In the genomic region with DNA sequence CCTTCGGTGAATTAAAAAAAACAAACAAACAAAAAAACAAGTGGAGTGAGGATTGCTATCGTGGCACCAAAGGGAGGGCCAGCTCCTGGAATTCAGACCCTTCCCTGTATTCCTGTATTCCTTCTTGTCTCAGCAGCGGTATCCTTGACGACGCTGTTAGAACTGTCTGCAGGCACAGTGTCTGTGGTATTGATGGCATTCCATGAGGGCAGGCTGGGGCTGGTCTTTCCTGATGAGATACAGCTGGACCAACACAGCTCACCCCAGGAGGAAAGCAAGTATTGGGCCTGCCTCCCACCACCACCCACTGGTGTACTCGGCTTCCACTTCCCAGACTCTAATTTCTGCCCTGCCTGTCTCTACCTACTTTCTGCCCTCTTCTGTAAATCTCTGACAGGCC, we compare ENCODE assay signal across 19 mouse cellular contexts. TPM values are rescaled to one million over a fixed set of nuclear protein-coding genes. Genes with fewer than 3 reads are reported as not detected.
DNase-seq lines count a peak whose midpoint lies in the region; ATAC-seq lines count a peak whose summit lies in the region.
"Had no signal": no experiment of that assay in that cellular context is flagged by ENCODE, and none has a peak within 500 bp of the region (broad histone marks: within the 10 kb centered on the region; RNA-seq: fewer than 3 reads in every experiment).

No protein-coding gene starts in this region.

- 60% methylated on average over 6 of the region's 6 CpGs for WGBS in heart, embryonic 13.5 days
- WGBS in neural tube, embryonic 11.5 days: 60% methylated on average over 6 of the region's 6 CpGs
- WGBS in embryonic facial prominence, embryonic 14.5 days: 49% methylated on average over 6 of the region's 6 CpGs

- no peak for DNase-seq in heart, adult 11 months
- peak; percentile 51 for DNase-seq in neural tube, embryonic 11.5 days (ENCODE audit: low spot score)
- DNase-seq in neural tube, embryonic 10.5 days (ENCODE audit: extremely low spot score, low spot score): no peak
- DNase-seq in embryonic facial prominence, embryonic 14.5 days (ENCODE audit: low spot score): peak; percentile 41
- no peak for DNase-seq in urinary bladder, postnatal 25 days (ENCODE audit: low spot score)
- no peak for DNase-seq in layer of hippocampus, adult 18-20 months (ENCODE audit: low spot score in 2 of 2)
- no peak for DNase-seq in ovary, postnatal 14 days (ENCODE audit: low spot score)
- DNase-seq: adrenal gland, postnatal 36 days; B cell, adult 2 months; cerebellum, adult 11-12 months; gastrocnemius, postnatal 25 days; heart, postnatal 36 days; kidney, adult 8-10 months; lung, adult 18-20 months; lung, postnatal 14 days; retina, postnatal 1 day had no signal

- H3K9ac ChIP-seq in heart, embryonic 13.5 days: peak overlapping the region; percentile 33; the same call in 1 of the 2 replicates
- H3K9ac ChIP-seq in neural tube, embryonic 11.5 days (ENCODE audit: low read length): no peak overlapping the region
- no peak overlapping the region for H3K9ac ChIP-seq in embryonic facial prominence, embryonic 14.5 days (ENCODE audit: low read depth, low read length)
- H3K9ac ChIP-seq: forebrain, embryonic 13.5 days; midbrain, embryonic 15.5 days had no signal

- 0 out of 2 replicates have a peak, but pooled peaks cover 2% of the 10 kb centered on the region for H3K36me3 ChIP-seq in heart, embryonic 13.5 days
- H3K36me3 ChIP-seq in neural tube, embryonic 11.5 days (ENCODE audit: control insufficient read depth, insufficient read depth, low read length): no peaks in the 10 kb centered on the region
- no peaks in the 10 kb centered on the region for H3K36me3 ChIP-seq in embryonic facial prominence, embryonic 14.5 days (ENCODE audit: control insufficient read depth, insufficient read depth, low read length)
- H3K36me3 ChIP-seq: midbrain, embryonic 15.5 days had no signal

- H3K4me1 ChIP-seq in heart, embryonic 13.5 days: peaks cover 42% of the 10 kb centered on the region
- peaks cover 4% of the 10 kb centered on the region; the same call in 1 of the 2 replicates for H3K4me1 ChIP-seq in neural tube, embryonic 11.5 days (ENCODE audit: control insufficient read depth, insufficient read depth, low read length)
- peaks cover 5% of the 10 kb centered on the region; the same call in 1 of the 2 replicates for H3K4me1 ChIP-seq in embryonic facial prominence, embryonic 14.5 days (ENCODE audit: control insufficient read depth, insufficient read depth, low read length)

- H3K4me2 ChIP-seq in heart, embryonic 13.5 days: no peak overlapping the region
- H3K4me2 ChIP-seq in neural tube, embryonic 11.5 days (ENCODE audit: low read depth): no peak overlapping the region
- no peak overlapping the region for H3K4me2 ChIP-seq in embryonic facial prominence, embryonic 14.5 days (ENCODE audit: low read depth, low read length)
- H3K4me2 ChIP-seq: forebrain, embryonic 13.5 days; midbrain, embryonic 15.5 days had no signal

- H3K9me3 ChIP-seq in heart, embryonic 13.5 days: no peaks in the 10 kb centered on the region
- no peaks in the 10 kb centered on the region for H3K9me3 ChIP-seq in neural tube, embryonic 11.5 days (ENCODE audit: control insufficient read depth, low read length)
- H3K9me3 ChIP-seq in embryonic facial prominence, embryonic 14.5 days (ENCODE audit: control insufficient read depth, low read length): no peaks in the 10 kb centered on the region
- H3K9me3 ChIP-seq: forebrain, embryonic 13.5 days; midbrain, embryonic 15.5 days had no signal

- H3K27ac ChIP-seq in heart, embryonic 13.5 days (replicated peaks): no peak overlapping the region
- H3K27ac ChIP-seq in neural tube, embryonic 11.5 days (ENCODE audit: low read depth, low read length): no peak overlapping the region
- H3K27ac ChIP-seq in embryonic facial prominence, embryonic 14.5 days (replicated peaks; ENCODE audit: low read depth, low read length): no peak overlapping the region
- H3K27ac ChIP-seq: forebrain, embryonic 13.5 days; midbrain, embryonic 15.5 days had no signal

- no peaks in the 10 kb centered on the region for H3K27me3 ChIP-seq in heart, embryonic 13.5 days (replicated peaks)
- no peaks in the 10 kb centered on the region for H3K27me3 ChIP-seq in neural tube, embryonic 11.5 days (ENCODE audit: control insufficient read depth, insufficient read depth, low read length)
- no peaks in the 10 kb centered on the region for H3K27me3 ChIP-seq in embryonic facial prominence, embryonic 14.5 days (replicated peaks; ENCODE audit: control insufficient read depth, insufficient read depth, low read length)
- H3K27me3 ChIP-seq: forebrain, embryonic 13.5 days; midbrain, embryonic 15.5 days had no signal

- ATAC-seq in heart, embryonic 13.5 days (ENCODE audit: extremely low read depth, insufficient number of reproducible peaks, low FRiP score, low TSS enrichment): no peak
- ATAC-seq in neural tube, embryonic 11.5 days (ENCODE audit: insufficient read depth, low FRiP score, low TSS enrichment): no peak
- no peak for ATAC-seq in embryonic facial prominence, embryonic 14.5 days (ENCODE audit: low read depth)
- ATAC-seq: forebrain, embryonic 13.5 days; midbrain, embryonic 15.5 days had no signal

- H3K4me3 ChIP-seq in heart, embryonic 13.5 days: no peak overlapping the region
- H3K4me3 ChIP-seq in neural tube, embryonic 11.5 days (ENCODE audit: low read depth, low read length): no peak overlapping the region
- no peak overlapping the region for H3K4me3 ChIP-seq in embryonic facial prominence, embryonic 14.5 days (ENCODE audit: low read depth, low read length)
- H3K4me3 ChIP-seq: forebrain, embryonic 13.5 days; midbrain, embryonic 15.5 days had no signal

RNA-seq across cellular contexts. Expression of a gene that starts 4.8 kb away (rescaled TPM):
- polyA plus RNA-seq in heart, embryonic 13.5 days (2015; fragmentation: Nextera tagmentation; extraction: Ambion mirVana): 39.2 and 42.0 TPM in 2 replicates
- polyA plus RNA-seq in neural tube, embryonic 11.5 days (2014; fragmentation: Nextera tagmentation; extraction: Ambion mirVana): 38.4 and 41.9 TPM in 2 replicates
- polyA plus RNA-seq in embryonic facial prominence, embryonic 14.5 days (2014; fragmentation: Nextera tagmentation; extraction: Ambion mirVana): 34.3 and 35.4 TPM in 2 replicates
- 10 to 100 TPM; 27.7 TPM for total RNA-seq in layer of hippocampus, adult 18-20 months (2021)

RNA-seq across cellular contexts. Expression of a gene that starts 10.0 kb away (rescaled TPM):
- polyA plus RNA-seq in heart, embryonic 13.5 days (2015; fragmentation: Nextera tagmentation; extraction: Ambion mirVana): 1.7 and 2.2 TPM in 2 replicates
- polyA plus RNA-seq in neural tube, embryonic 11.5 days (2014; fragmentation: Nextera tagmentation; extraction: Ambion mirVana): 10.2 and 13.3 TPM in 2 replicates
- polyA plus RNA-seq in embryonic facial prominence, embryonic 14.5 days (2014; fragmentation: Nextera tagmentation; extraction: Ambion mirVana): 21.6 and 22.5 TPM in 2 replicates
- total RNA-seq in layer of hippocampus, adult 18-20 months (2021): 10 to 100 TPM; 85.0 to 98.5 TPM

RNA-seq across cellular contexts. Expression of a gene that starts 25.3 kb away (rescaled TPM):
- 68.5 and 72.0 TPM in 2 replicates for polyA plus RNA-seq in heart, embryonic 13.5 days (2015; fragmentation: Nextera tagmentation; extraction: Ambion mirVana)
- 136 and 144 TPM in 2 replicates for polyA plus RNA-seq in neural tube, embryonic 11.5 days (2014; fragmentation: Nextera tagmentation; extraction: Ambion mirVana)
- 87.3 and 96.8 TPM in 2 replicates for polyA plus RNA-seq in embryonic facial prominence, embryonic 14.5 days (2014; fragmentation: Nextera tagmentation; extraction: Ambion mirVana)
- 10 to 100 TPM; 71.4 to 71.5 TPM for total RNA-seq in layer of hippocampus, adult 18-20 months (2021)

Comparison
In these comparisons a context has a peak if more than half of its experiments do, and no peak if none do; other contexts are left out.
1. DNase-seq: peak in neural tube, embryonic 11.5 days (single experiment) and embryonic facial prominence, embryonic 14.5 days (single experiment); none in heart, adult 11 months (single experiment), neural tube, embryonic 10.5 days (single experiment), urinary bladder, postnatal 25 days (single experiment), layer of hippocampus, adult 18-20 months (0 of 2) and ovary, postnatal 14 days (single experiment).